Mouse (Mus musculus) MEL (cell line): ENCODE results near the gene Metrn. TPM values are rescaled to one million over a fixed set of nuclear protein-coding genes. Genes with fewer than 3 reads are reported as not detected.
A peak's percentile ranks its signal among the peaks of the same experiment; 100 is the strongest.

Experiments used
- DNase-seq: peaks from one replicate; pipeline ENCODE4 v3.0.0; 2011; ENCODE audit warnings: low read depth, low spot score
- H3K27ac ChIP-seq: 2 replicates; pipeline ENCODE4 v1.5.1; 2012; ENCODE audit warnings: low read depth, mild to moderate bottlenecking, control low read depth, low read length, moderate library complexity; ENCODE audit not compliant: control insufficient read depth
- H3K27me3 ChIP-seq, 2 experiments: fragments of 150-350 bp in 1 of 2; sonication (generic) in 1 of 2; 2 replicates each; pipeline ENCODE4 v1.6.1; 2012; ENCODE audit warnings: low read length in 2 of 2, mild to moderate bottlenecking in 2 of 2, improper control_type of control experiment in 1 of 2, moderate library complexity in 1 of 2; ENCODE audit not compliant: insufficient read depth in 2 of 2, control insufficient read depth in 1 of 2
- H3K36me3 ChIP-seq, 2 experiments: 2 replicates each; pipeline ENCODE4 v1.6.1; 2012 to 2014; ENCODE audit warnings: low read length in 2 of 2, improper control_type of control experiment in 1 of 2, inconsistent platforms in 1 of 2, mild to moderate bottlenecking in 1 of 2; ENCODE audit not compliant: insufficient read depth in 2 of 2, control insufficient read depth in 1 of 2
- H3K4me1 ChIP-seq, 2 experiments: fragments of 150-350 bp in 1 of 2; sonication (generic) in 1 of 2; 2 replicates each; pipeline ENCODE4 v1.6.1; 2012; ENCODE audit warnings: low read length in 2 of 2, improper control_type of control experiment in 1 of 2, mild to moderate bottlenecking in 1 of 2; ENCODE audit not compliant: insufficient read depth in 2 of 2, control insufficient read depth in 1 of 2
- H3K4me3 ChIP-seq, 2 experiments: fragments of 150-350 bp in 1 of 2; sonication (generic) in 1 of 2; 2 replicates each; pipeline ENCODE4 v1.5.1; 2012; ENCODE audit warnings: low read depth in 2 of 2, low read length in 2 of 2, mild to moderate bottlenecking in 2 of 2, moderate library complexity in 2 of 2, control low read depth in 1 of 2, improper control_type of control experiment in 1 of 2; ENCODE audit not compliant: control insufficient read depth in 1 of 2, insufficient read depth in 1 of 2
- H3K79me2 ChIP-seq: 2 replicates; pipeline ENCODE4 v1.6.1; 2012; ENCODE audit warnings: mild to moderate bottlenecking, low read length, moderate library complexity; ENCODE audit not compliant: control insufficient read depth, poor library complexity, insufficient read depth
- H3K9ac ChIP-seq: 2 replicates; pipeline ENCODE4 v1.6.1; 2012; ENCODE audit warnings: low read depth, mild to moderate bottlenecking, control low read depth, low read length, moderate library complexity; ENCODE audit not compliant: control insufficient read depth, poor library complexity, severe bottlenecking
- H3K9me3 ChIP-seq: fragments of 150-350 bp; sonication (generic); replicated peaks from 2 replicates; pipeline ENCODE4 v1.6.1; 2012; ENCODE audit warnings: mild to moderate bottlenecking, low read length, improper control_type of control experiment, moderate library complexity; ENCODE audit not compliant: insufficient read depth
- CTCF ChIP-seq, 3 experiments: IDR thresholded peaks in 2 of 3; conservative IDR thresholded peaks in 1 of 3; 2 replicates each; pipeline ENCODE4 v1.5.1; 2011 to 2012; ENCODE audit warnings: low read length in 3 of 3, low read depth in 2 of 3, mild to moderate bottlenecking in 2 of 3, improper control_type of control experiment in 1 of 3, inconsistent platforms in 1 of 3, mixed read lengths in 1 of 3, moderate library complexity in 1 of 3; ENCODE audit not compliant: control insufficient read depth in 1 of 3, insufficient read depth in 1 of 3, poor library complexity in 1 of 3, severe bottlenecking in 1 of 3
- E2F4 ChIP-seq: IDR thresholded peaks from 2 replicates; pipeline ENCODE4 v1.6.1; 2011; ENCODE audit warnings: low read depth, low read length, improper control_type of control experiment, borderline replicate concordance
- GATA1 ChIP-seq: IDR thresholded peaks from 2 replicates; pipeline ENCODE4 v1.6.1; 2011; ENCODE audit warnings: low read depth, low read length, improper control_type of control experiment
- KAT2A ChIP-seq: conservative IDR thresholded peaks from 2 replicates; pipeline ENCODE4 v1.6.1; 2012; ENCODE audit warnings: low read depth, low read length, improper control_type of control experiment, inconsistent platforms
- MAX ChIP-seq: IDR thresholded peaks from 2 replicates; pipeline ENCODE4 v1.6.1; 2011; ENCODE audit warnings: low read length, improper control_type of control experiment
- MAZ ChIP-seq: IDR thresholded peaks from 2 replicates; pipeline ENCODE4 v1.6.1; 2012; ENCODE audit warnings: low read depth, mild to moderate bottlenecking, inconsistent platforms, low read length, improper control_type of control experiment
- MYB ChIP-seq: IDR thresholded peaks from 2 replicates; pipeline ENCODE4 v1.6.1; 2011; ENCODE audit warnings: mild to moderate bottlenecking, low read depth, low read length, improper control_type of control experiment
- POLR2A ChIP-seq, 2 experiments: IDR thresholded peaks; 2 replicates each; pipeline ENCODE4 v1.6.1; 2011 to 2012; ENCODE audit warnings: low read length in 2 of 2, mild to moderate bottlenecking in 2 of 2, control low read depth in 1 of 2, improper control_type of control experiment in 1 of 2, low read depth in 1 of 2, moderate library complexity in 1 of 2; ENCODE audit not compliant: control insufficient read depth in 1 of 2, insufficient read depth in 1 of 2, poor library complexity in 1 of 2
- POLR2AphosphoS2 ChIP-seq: IDR thresholded peaks from 2 replicates; pipeline ENCODE4 v1.6.1; 2011; ENCODE audit warnings: low read length, improper control_type of control experiment
- POLR2AphosphoS5 ChIP-seq: IDR thresholded peaks from 2 replicates; pipeline ENCODE4 v1.6.1; 2012; ENCODE audit warnings: low read depth, borderline replicate concordance, mild to moderate bottlenecking, inconsistent platforms, low read length, moderate library complexity, mixed read lengths
- RAD21 ChIP-seq: IDR thresholded peaks from 2 replicates; pipeline ENCODE4 v1.6.1; 2011; ENCODE audit warnings: mild to moderate bottlenecking, low read depth, low read length, improper control_type of control experiment
- USF1 ChIP-seq: IDR thresholded peaks from 2 replicates; pipeline ENCODE4 v1.6.1; 2014; ENCODE audit warnings: low read depth, mild to moderate bottlenecking, inconsistent platforms, low read length, improper control_type of control experiment, moderate library complexity
- ZKSCAN1 ChIP-seq: IDR thresholded peaks from 2 replicates; pipeline ENCODE4 v1.6.1; 2012; ENCODE audit warnings: low read depth, mild to moderate bottlenecking, inconsistent platforms, low read length, improper control_type of control experiment, moderate library complexity
- ZMIZ1 ChIP-seq: IDR thresholded peaks from 2 replicates; pipeline ENCODE4 v1.6.1; 2012; ENCODE audit warnings: low read depth, mild to moderate bottlenecking, inconsistent platforms, low read length, improper control_type of control experiment, moderate library complexity
- ZNF384 ChIP-seq: IDR thresholded peaks from 2 replicates; pipeline ENCODE4 v1.6.1; 2012; ENCODE audit warnings: low read depth, mild to moderate bottlenecking, inconsistent platforms, low read length, improper control_type of control experiment
- polyA plus RNA-seq, 2 experiments: library from polyadenylated mRNA; stranded (reverse) in 1 of 2; unstranded in 1 of 2; fragments of >175 nt in 1 of 2; fragments of >200 nt in 1 of 2; gene quantifications; 2 replicates each; pipeline versions ENCODE4 v1.2.1 to v1.2.4; 2012; ENCODE audit warnings: low replicate concordance in 2 of 2, low read depth in 1 of 2; ENCODE audit not compliant: insufficient read length in 2 of 2, insufficient read depth in 1 of 2, missing spikeins in 1 of 2
- total RNA-seq: library from RNA; depleted of rRNA; stranded (reverse); fragments of 300-350 nt; gene quantifications from 2 replicates; pipeline ENCODE4 v1.2.3, GENCODE M21; 2012

Metrn gene
- total and polyA plus RNA-seq, 3 experiments, result 95.7 to 116 TPM; not detected in 1

DNA sequence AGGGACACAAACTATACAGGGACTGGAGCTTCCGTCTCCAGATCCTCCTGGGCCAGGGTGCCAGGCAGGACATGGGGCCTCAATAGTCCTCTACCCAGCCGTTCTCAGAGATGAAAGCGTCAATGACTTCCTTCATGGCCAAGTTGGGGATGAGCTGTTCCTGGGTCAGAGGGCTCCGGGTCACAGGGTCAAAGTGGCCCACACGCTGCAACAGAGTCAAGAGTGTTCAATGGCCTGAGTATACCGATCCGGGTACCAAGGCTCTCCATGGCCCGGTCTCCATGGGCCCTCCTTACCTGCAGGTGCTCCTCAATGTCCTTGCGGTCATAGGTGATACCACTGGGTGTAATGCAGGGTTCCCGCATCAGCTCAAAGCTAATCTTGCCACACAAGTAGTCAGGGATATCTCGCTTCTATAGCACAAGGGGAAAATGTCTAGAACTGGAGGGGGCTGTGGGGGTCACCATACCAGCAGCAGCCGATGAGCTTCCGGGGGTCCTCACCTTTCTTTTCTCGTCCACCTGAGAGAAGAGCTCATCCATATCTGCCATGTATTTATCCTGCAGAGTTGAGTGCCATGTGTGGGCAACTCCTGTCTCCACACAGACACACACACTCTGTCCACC lies 34.0 kb upstream of the Metrn start:
- Histone ChIP-seq H3K9me3 (no peaks in the 10 kb centered on the region), H3K4me1 (peaks cover 2 to 37% of the 10 kb centered on the region in 2 experiments; a peak in 3 of 4 replicates), H3K4me3 (peak overlapping the region in 1 of 2 experiments; percentile 80; a peak in 2 of 4 replicates), H3K9ac (peak overlapping the region; percentile 94; the same call in 1 of the 2 replicates), H3K79me2 (peaks cover 58% of the 10 kb centered on the region), H3K36me3 (peaks cover 0 to 13% of the 10 kb centered on the region in 2 experiments; a peak in 2 of 4 replicates), H3K27ac (no peak overlapping the region), H3K27me3 (no peaks in the 10 kb centered on the region)
- no peak for DNase-seq
- TF ChIP-seq POLR2A (IDR thresholded peaks at IDR 0.05; ENCODE audit: control insufficient read depth in 1 of 2, insufficient read depth in 1 of 2, low read depth in 1 of 2, low read length in 2 of 2, poor library complexity in 1 of 2) (0 out of 4 replicates have a peak, but pooled peaks of 1 of the 2 experiments have one; percentile 5), MYB (no peak), MAZ (no peak), CTCF (IDR thresholded peaks at IDR 0.05 in 2 of 3, conservative IDR thresholded peaks at IDR 0.05 in 1 of 3; ENCODE audit: control insufficient read depth in 1 of 3, insufficient read depth in 1 of 3, low read depth in 2 of 3, low read length in 3 of 3, poor library complexity in 1 of 3, severe bottlenecking in 1 of 3) (no peak), USF1 (no peak), ZKSCAN1 (no peak), POLR2AphosphoS2 (no peak), MAX (no peak), KAT2A (no peak)

DNA sequence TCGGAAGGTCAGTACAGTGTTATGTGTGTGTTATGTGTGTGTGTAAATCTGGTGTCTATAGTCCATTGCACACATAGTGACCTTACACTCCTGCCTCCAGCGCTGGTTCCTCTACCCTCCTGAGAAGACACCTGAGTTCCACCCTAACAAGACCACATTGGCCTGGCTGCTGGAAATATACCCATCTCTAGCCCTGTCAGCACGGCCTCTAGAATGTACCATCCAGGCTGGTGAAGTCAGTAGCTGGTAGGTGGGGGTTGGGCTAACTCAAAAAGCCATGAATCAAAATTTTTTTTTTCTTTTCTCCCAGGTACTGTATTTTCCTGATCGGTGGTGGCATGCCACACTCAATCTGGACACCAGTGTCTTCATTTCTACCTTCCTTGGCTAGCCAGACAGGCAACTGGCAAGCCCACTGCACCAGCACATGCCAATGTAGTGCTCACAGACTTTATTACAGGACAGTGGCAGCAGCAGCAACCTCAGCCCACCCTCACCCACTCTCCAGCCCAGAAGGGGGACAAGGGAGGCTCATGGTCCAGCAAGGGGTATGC lies 33.3 kb upstream of the Metrn start:
- H3K4me3 ChIP-seq, result no peak overlapping the region
- H3K4me1 ChIP-seq, result peaks cover 2 to 41% of the 10 kb centered on the region in 2 experiments; a peak in 3 of 4 replicates
- no peak for DNase-seq
- H3K9me3 ChIP-seq, result no peaks in the 10 kb centered on the region
- H3K36me3 ChIP-seq, result peaks cover 0 to 13% of the 10 kb centered on the region in 2 experiments; a peak in 2 of 4 replicates
- peaks cover 63% of the 10 kb centered on the region for H3K79me2 ChIP-seq
- no peaks in the 10 kb centered on the region for H3K27me3 ChIP-seq
- H3K9ac ChIP-seq, result no peak overlapping the region; the same call in 1 of the 2 replicates
- H3K27ac ChIP-seq, result no peak overlapping the region
- TF ChIP-seq ZMIZ1 (peak; percentile 50), E2F4 (no peak), POLR2AphosphoS2 (peak; percentile 41; the same call in 1 of the 2 replicates)
- TF ChIP-seq, all 39 proteins: peak for 2

DNA sequence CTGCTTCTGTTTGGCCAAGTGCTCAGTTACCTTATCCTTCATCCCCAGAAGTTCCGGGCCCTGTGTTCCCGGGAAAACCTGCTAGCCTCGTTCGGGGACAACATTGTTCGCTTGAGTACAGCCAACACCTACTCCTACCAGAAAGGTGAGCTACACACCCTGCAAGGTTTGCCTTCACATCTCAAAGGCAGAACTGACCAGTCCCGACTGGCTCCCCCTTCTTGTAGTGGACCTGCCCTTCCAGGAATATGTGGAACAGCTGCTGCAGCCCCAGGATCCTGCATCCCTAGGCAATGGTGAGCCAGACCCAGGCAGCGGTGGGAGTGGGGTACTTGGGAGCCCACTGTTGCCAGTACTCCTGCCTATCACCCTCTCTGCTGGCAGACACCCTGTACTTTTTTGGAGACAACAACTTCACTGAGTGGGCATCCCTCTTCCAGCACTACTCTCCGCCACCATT lies 32.7 kb upstream of the Metrn start:
- Histone ChIP-seq H3K4me1 (peaks cover 2 to 46% of the 10 kb centered on the region in 2 experiments; a peak in 3 of 4 replicates), H3K27ac (peak overlapping the region; percentile 72), H3K4me3 (peak overlapping the region; percentile 81 to 89), H3K36me3 (peaks cover 0 to 13% of the 10 kb centered on the region in 2 experiments; a peak in 2 of 4 replicates), H3K27me3 (no peaks in the 10 kb centered on the region), H3K9me3 (no peaks in the 10 kb centered on the region), H3K9ac (peak overlapping the region; percentile 83), H3K79me2 (peaks cover 66% of the 10 kb centered on the region)
- no peak for DNase-seq
- TF ChIP-seq GATA1 (no peak), E2F4 (no peak), RAD21 (no peak), ZNF384 (no peak), POLR2AphosphoS5 (no peak), POLR2AphosphoS2 (peak; percentile 12; the same call in 1 of the 2 replicates)
